Mouse (Mus musculus): ENCODE data around the gene Slc7a5. TPM values are rescaled to one million over a fixed set of nuclear protein-coding genes. Genes with fewer than 3 reads are reported as not detected.
A peak's percentile ranks its signal among the peaks of the same experiment; 100 is the strongest.

The Slc7a5 gene
- polyA plus RNA-seq, 1 experiment from 2014 or later, result 28.1 TPM

- Histone ChIP-seq H3K4me3 (no peak overlapping the region), H3K4me1 (no peaks in the 10 kb centered on the region), H3K36me3 (ENCODE audit: poor library complexity, severe bottlenecking) (no peaks in the 10 kb centered on the region), H3K9ac (no peak overlapping the region), H3K9me3 (replicated peaks) (no peaks in the 10 kb centered on the region), H3K4me2 (no peak overlapping the region), H3K27ac (no peak overlapping the region), H3K27me3 (no peaks in the 10 kb centered on the region)
- 85% methylated on average over 4 of the region's 4 CpGs for WGBS
- ATAC-seq, result no peak
Observed at GRCm38 (mm10) chr8:121919158-121919557, 11.7 kb upstream of the Slc7a5 start.

GRCm38 (mm10) chr8:121913378-121913777 is 5.9 kb upstream of the Slc7a5 start:
- H3K4me3 ChIP-seq, result no peak overlapping the region
- H3K9ac ChIP-seq, result no peak overlapping the region
- no peak overlapping the region for H3K4me2 ChIP-seq
- peaks cover 8% of the 10 kb centered on the region; the same call in 1 of the 2 replicates for H3K27me3 ChIP-seq
- no peak overlapping the region for H3K27ac ChIP-seq
- no peaks in the 10 kb centered on the region for H3K9me3 ChIP-seq (replicated peaks)
- ATAC-seq, result no peak
- no peaks in the 10 kb centered on the region for H3K4me1 ChIP-seq
- WGBS, result 87% methylated on average over 8 of the region's 8 CpGs
- H3K36me3 ChIP-seq (ENCODE audit: poor library complexity, severe bottlenecking), result no peaks in the 10 kb centered on the region

GRCm38 (mm10) chr8:121912831-121913230 is 5.3 kb upstream of the Slc7a5 start:
- no peak overlapping the region; the same call in 1 of the 2 replicates for H3K9ac ChIP-seq
- H3K9me3 ChIP-seq (replicated peaks), result no peaks in the 10 kb centered on the region
- peaks cover 4% of the 10 kb centered on the region for H3K4me1 ChIP-seq
- no peaks in the 10 kb centered on the region for H3K36me3 ChIP-seq (ENCODE audit: poor library complexity, severe bottlenecking)
- 74% methylated on average over 3 of the region's 3 CpGs for WGBS
- no peak overlapping the region for H3K27ac ChIP-seq
- no peak for ATAC-seq
- no peak overlapping the region for H3K4me3 ChIP-seq
- H3K4me2 ChIP-seq, result no peak overlapping the region
- H3K27me3 ChIP-seq, result peaks cover 8% of the 10 kb centered on the region; the same call in 1 of the 2 replicates

- peaks cover 8% of the 10 kb centered on the region; the same call in 1 of the 2 replicates for H3K27me3 ChIP-seq
- WGBS, result 67% methylated on average over 7 of the region's 7 CpGs
- H3K4me1 ChIP-seq, result peaks cover 5% of the 10 kb centered on the region
- H3K9me3 ChIP-seq (replicated peaks), result no peaks in the 10 kb centered on the region
- ATAC-seq, result no peak
- H3K9ac ChIP-seq, result no peak overlapping the region
- no peak overlapping the region for H3K4me2 ChIP-seq
- no peaks in the 10 kb centered on the region for H3K36me3 ChIP-seq (ENCODE audit: poor library complexity, severe bottlenecking)
- H3K4me3 ChIP-seq, result no peak overlapping the region
- no peak overlapping the region for H3K27ac ChIP-seq
Observed at GRCm38 (mm10) chr8:121911987-121912386, 4.5 kb upstream of the Slc7a5 start.

GRCm38 (mm10) chr8:121911400-121911799 is 3.9 kb upstream of the Slc7a5 start:
- Histone ChIP-seq H3K27ac (no peak overlapping the region), H3K36me3 (ENCODE audit: poor library complexity, severe bottlenecking) (no peaks in the 10 kb centered on the region), H3K4me1 (peaks cover 10% of the 10 kb centered on the region), H3K9me3 (replicated peaks) (no peaks in the 10 kb centered on the region), H3K27me3 (peaks cover 8% of the 10 kb centered on the region; the same call in 1 of the 2 replicates), H3K4me3 (no peak overlapping the region), H3K4me2 (no peak overlapping the region), H3K9ac (no peak overlapping the region; the same call in 1 of the 2 replicates)
- ATAC-seq, result no peak
- WGBS, result 91% methylated on average over 6 of the region's 6 CpGs

- Histone ChIP-seq H3K36me3 (ENCODE audit: poor library complexity, severe bottlenecking) (no peaks in the 10 kb centered on the region), H3K9ac (no peak overlapping the region), H3K4me2 (no peak overlapping the region), H3K27me3 (peaks cover 8% of the 10 kb centered on the region; the same call in 1 of the 2 replicates), H3K4me1 (peaks cover 24% of the 10 kb centered on the region), H3K9me3 (replicated peaks) (no peaks in the 10 kb centered on the region), H3K27ac (no peak overlapping the region), H3K4me3 (no peak overlapping the region)
- ATAC-seq, result no peak
- WGBS, result 3% methylated on average over 6 of the region's 6 CpGs
Observed at GRCm38 (mm10) chr8:121909663-121910062, 2.2 kb upstream of the Slc7a5 start.

- H3K27ac ChIP-seq, result no peak overlapping the region
- WGBS, result 66% methylated on average over 8 of the region's 8 CpGs
Observed at GRCm38 (mm10) chr8:121909148-121909541, 1.7 kb upstream of the Slc7a5 start.

GRCm38 (mm10) chr8:121908378-121909147 is 1.1 kb upstream of the Slc7a5 start:
- H3K9ac ChIP-seq, result no peak overlapping the region
- peaks cover 33% of the 10 kb centered on the region for H3K4me1 ChIP-seq
- H3K27me3 ChIP-seq, result peaks cover 8% of the 10 kb centered on the region; the same call in 1 of the 2 replicates
- H3K4me2 ChIP-seq, result peak overlapping the region; percentile 95; the same call in 1 of the 2 replicates
- H3K36me3 ChIP-seq (ENCODE audit: poor library complexity, severe bottlenecking), result no peaks in the 10 kb centered on the region
- no peak overlapping the region for H3K27ac ChIP-seq
- ATAC-seq, result no peak
- H3K9me3 ChIP-seq (replicated peaks), result no peaks in the 10 kb centered on the region
- WGBS, result 69% methylated on average over 8 of the region's 8 CpGs
- no peak overlapping the region for H3K4me3 ChIP-seq

More at GRCm38 (mm10) chr8:121909148-121909541, 1.7 kb upstream of the Slc7a5 start:
- Histone ChIP-seq H3K4me1 (peaks cover 27% of the 10 kb centered on the region), H3K9me3 (replicated peaks) (no peaks in the 10 kb centered on the region), H3K4me3 (no peak overlapping the region), H3K27me3 (peaks cover 8% of the 10 kb centered on the region; the same call in 1 of the 2 replicates), H3K9ac (no peak overlapping the region), H3K4me2 (no peak overlapping the region), H3K36me3 (ENCODE audit: poor library complexity, severe bottlenecking) (no peaks in the 10 kb centered on the region)
- ATAC-seq, result no peak

GRCm38 (mm10) chr8:121906542-121907512 is 667 bp downstream of the Slc7a5 start:
- peaks cover 8% of the 10 kb centered on the region; the same call in 1 of the 2 replicates for H3K27me3 ChIP-seq
- no peaks in the 10 kb centered on the region for H3K36me3 ChIP-seq (ENCODE audit: poor library complexity, severe bottlenecking)
- no peaks in the 10 kb centered on the region for H3K9me3 ChIP-seq (replicated peaks)
- H3K9ac ChIP-seq, result peak overlapping the region; percentile 80
- peak overlapping the region; percentile 95 for H3K4me2 ChIP-seq
- peak overlapping the region; percentile 79 for H3K4me3 ChIP-seq
- H3K27ac ChIP-seq, result no peak overlapping the region
- under 1% methylated on average over 64 of the region's 72 CpGs for WGBS
- peak; percentile 77 for ATAC-seq
- peaks cover 41% of the 10 kb centered on the region for H3K4me1 ChIP-seq

GRCm38 (mm10) chr8:121905864-121906263 is 1.6 kb downstream of the Slc7a5 start:
- H3K9me3 ChIP-seq (replicated peaks), result no peaks in the 10 kb centered on the region
- H3K36me3 ChIP-seq (ENCODE audit: poor library complexity, severe bottlenecking), result no peaks in the 10 kb centered on the region
- no peak for ATAC-seq
- peak overlapping the region; percentile 79 for H3K4me3 ChIP-seq
- H3K4me1 ChIP-seq, result peaks cover 44% of the 10 kb centered on the region
- H3K27me3 ChIP-seq, result peaks cover 8% of the 10 kb centered on the region; the same call in 1 of the 2 replicates
- no peak overlapping the region for H3K27ac ChIP-seq
- H3K9ac ChIP-seq, result peak overlapping the region; percentile 80
- WGBS, result 39% methylated on average over 5 of the region's 5 CpGs
- peak overlapping the region; percentile 95 for H3K4me2 ChIP-seq

GRCm38 (mm10) chr8:121905420-121905819 is 2.1 kb downstream of the Slc7a5 start:
- Histone ChIP-seq H3K27me3 (peaks cover 8% of the 10 kb centered on the region; the same call in 1 of the 2 replicates), H3K4me2 (peak overlapping the region; percentile 95), H3K9me3 (replicated peaks) (no peaks in the 10 kb centered on the region), H3K4me3 (peak overlapping the region; percentile 79), H3K36me3 (ENCODE audit: poor library complexity, severe bottlenecking) (no peaks in the 10 kb centered on the region), H3K4me1 (peaks cover 44% of the 10 kb centered on the region), H3K9ac (peak overlapping the region; percentile 80), H3K27ac (no peak overlapping the region)
- 70% methylated on average over 1 of the region's 1 CpGs for WGBS
- ATAC-seq, result no peak

Data from forebrain, embryonic 13.5 days (tissue).